Mouse (Mus musculus) liver, postnatal 0 days (tissue): ENCODE data around the gene Hoxd10.

Experiments
- CTCF ChIP-seq: sonication (generic); IDR thresholded peaks from 2 replicates; pipeline ENCODE4 v1.5.1; 2016; ENCODE audit warnings: antibody characterized with exemption, low read depth
- EP300 ChIP-seq: IDR thresholded peaks from 2 replicates; pipeline ENCODE4 v1.6.1; 2016; ENCODE audit warnings: antibody characterized with exemption, low read depth, mild to moderate bottlenecking

GRCm38 (mm10) chr2:74714881-74715280, 23.2 kb downstream of the Hoxd10 start:
- TF ChIP-seq CTCF (no peak), EP300 (no peak)
